Mouse (Mus musculus) ES-Bruce4 (cell line): ENCODE results near the gene Cldn10. TPM values are rescaled to one million over a fixed set of nuclear protein-coding genes. Genes with fewer than 3 reads are reported as not detected.

Source experiments
- H3K27ac ChIP-seq: 2 replicates; pipeline ENCODE4 v1.5.1; 2012; ENCODE audit warnings: low read length, inconsistent platforms; ENCODE audit not compliant: insufficient read depth
- H3K27me3 ChIP-seq: 2 replicates; pipeline ENCODE4 v1.6.1; 2012; ENCODE audit warnings: mild to moderate bottlenecking, low read length, inconsistent platforms; ENCODE audit not compliant: control insufficient read depth, poor library complexity, insufficient read depth, severe bottlenecking
- H3K36me3 ChIP-seq: 2 replicates; pipeline ENCODE4 v1.6.1; 2012; ENCODE audit warnings: inconsistent platforms, mild to moderate bottlenecking, low read length, moderate library complexity; ENCODE audit not compliant: control insufficient read depth, poor library complexity, insufficient read depth, severe bottlenecking
- H3K4me1 ChIP-seq: one replicate; pipeline ENCODE4 v1.8.1; 2011; ENCODE audit warnings: low read length; ENCODE audit not compliant: control insufficient read depth, insufficient read depth
- H3K4me3 ChIP-seq: 2 replicates; pipeline ENCODE4 v1.5.1; 2011; ENCODE audit warnings: low read depth, mild to moderate bottlenecking, low read length
- H3K9ac ChIP-seq: 2 replicates; pipeline ENCODE4 v1.6.1; 2012; ENCODE audit warnings: low read depth, mild to moderate bottlenecking, inconsistent platforms; ENCODE audit not compliant: poor library complexity, severe bottlenecking
- H3K9me3 ChIP-seq: replicated peaks from 2 replicates; pipeline ENCODE4 v1.6.1; 2012; ENCODE audit warnings: mild to moderate bottlenecking, low read length, inconsistent platforms; ENCODE audit not compliant: control insufficient read depth, poor library complexity, insufficient read depth, severe bottlenecking
- CTCF ChIP-seq: IDR thresholded peaks from one replicate; pipeline ENCODE4 v1.8.1; 2011; ENCODE audit warnings: low read depth, low read length
- EP300 ChIP-seq: IDR thresholded peaks from 2 replicates; pipeline ENCODE4 v1.6.1; 2011; ENCODE audit warnings: low read depth, low read length; ENCODE audit not compliant: insufficient read depth
- POLR2A ChIP-seq: IDR thresholded peaks from one replicate; pipeline ENCODE4 v1.8.1; 2011; ENCODE audit warnings: low read length; ENCODE audit not compliant: insufficient read depth
- polyA plus RNA-seq: library from polyadenylated mRNA; stranded (reverse); fragments of >200 nt; gene quantifications from 2 replicates; pipeline ENCODE4 v1.2.4, GENCODE M21; 2011; ENCODE audit warnings: low read depth; ENCODE audit not compliant: missing spikeins, insufficient read depth, insufficient read length

Cldn10 gene
- polyA plus RNA-seq, 1 experiment: not detected

DNA sequence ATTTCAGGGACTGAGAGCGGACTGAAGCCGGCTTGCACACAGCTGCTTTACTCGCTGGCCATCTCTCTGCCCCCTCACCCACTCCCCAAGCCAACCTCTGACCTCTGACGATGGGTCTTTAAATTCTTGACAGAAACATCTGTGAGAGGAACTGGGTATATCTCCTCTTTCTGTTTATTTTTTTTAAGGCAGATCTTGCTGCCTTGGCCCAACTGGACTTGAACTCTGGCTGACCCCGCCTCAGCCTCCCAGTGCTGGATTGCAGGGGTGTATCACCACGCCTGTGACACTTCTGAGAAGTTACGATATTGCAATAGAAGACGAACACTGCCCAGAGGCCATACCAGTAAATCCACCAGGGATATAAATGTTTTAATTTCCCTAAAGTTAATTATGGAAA lies 122.2 kb downstream of the Cldn10 start:
- H3K4me3 ChIP-seq: no peak overlapping the region
- H3K27me3 ChIP-seq: no peaks in the 10 kb centered on the region
- H3K9me3 ChIP-seq: no peaks in the 10 kb centered on the region
- peaks cover 4% of the 10 kb centered on the region; the same call in 1 of the 2 replicates for H3K36me3 ChIP-seq
- H3K9ac ChIP-seq: no peak overlapping the region
- H3K27ac ChIP-seq: no peak overlapping the region
- H3K4me1 ChIP-seq: no peaks in the 10 kb centered on the region
- TF ChIP-seq CTCF: no peak
- TF ChIP-seq EP300: no peak
- no peak for TF ChIP-seq POLR2A

DNA sequence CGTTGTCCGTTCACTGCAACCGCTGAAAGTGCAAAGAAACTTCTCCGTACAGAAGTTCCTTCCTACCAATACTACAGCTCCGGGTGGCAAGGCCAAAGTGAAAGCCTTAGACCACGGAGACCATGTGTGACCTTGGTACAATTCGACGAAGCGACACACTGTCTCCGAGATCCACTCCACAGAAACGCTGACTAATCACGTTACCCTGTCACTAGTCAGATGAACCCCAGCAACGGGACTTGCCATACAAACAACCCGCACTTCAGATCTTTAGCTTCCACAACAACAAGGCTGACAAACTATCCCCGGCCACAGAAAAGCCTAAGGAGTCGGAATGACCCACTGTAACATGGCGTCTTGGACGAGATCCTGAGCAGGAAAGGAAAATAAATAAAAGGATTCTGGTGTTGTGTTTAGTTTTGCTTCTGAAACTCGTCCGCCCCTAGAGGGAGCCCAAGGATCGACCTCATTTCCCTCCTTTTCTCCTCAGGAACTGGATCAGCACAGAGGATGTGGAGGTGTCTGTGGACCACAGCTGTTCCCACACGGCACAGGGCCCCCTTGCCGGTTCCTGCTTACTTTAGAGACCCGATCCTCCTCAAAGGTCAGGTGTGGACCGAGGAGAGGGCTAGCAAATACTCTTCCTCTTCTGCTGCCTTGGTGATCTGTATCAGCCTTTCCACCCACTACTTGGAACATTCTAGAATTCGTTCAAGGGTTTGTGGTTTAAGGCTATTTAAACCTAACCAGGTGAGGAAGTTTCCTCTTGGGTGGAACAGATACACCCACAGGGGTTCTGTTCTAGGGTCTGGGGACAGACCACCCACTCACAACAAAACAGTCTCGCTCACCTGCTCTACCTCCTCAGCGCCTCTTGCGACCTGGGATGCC lies 122.9 kb downstream of the Cldn10 start:
- no peak overlapping the region for H3K27ac ChIP-seq
- H3K36me3 ChIP-seq: peaks cover 4% of the 10 kb centered on the region; the same call in 1 of the 2 replicates
- no peaks in the 10 kb centered on the region for H3K4me1 ChIP-seq
- H3K9ac ChIP-seq: no peak overlapping the region
- TF ChIP-seq EP300: no peak
- TF ChIP-seq POLR2A: no peak
- TF ChIP-seq CTCF: peak; percentile 54
- H3K27me3 ChIP-seq: no peaks in the 10 kb centered on the region
- H3K4me3 ChIP-seq: no peak overlapping the region
- H3K9me3 ChIP-seq: no peaks in the 10 kb centered on the region

DNA sequence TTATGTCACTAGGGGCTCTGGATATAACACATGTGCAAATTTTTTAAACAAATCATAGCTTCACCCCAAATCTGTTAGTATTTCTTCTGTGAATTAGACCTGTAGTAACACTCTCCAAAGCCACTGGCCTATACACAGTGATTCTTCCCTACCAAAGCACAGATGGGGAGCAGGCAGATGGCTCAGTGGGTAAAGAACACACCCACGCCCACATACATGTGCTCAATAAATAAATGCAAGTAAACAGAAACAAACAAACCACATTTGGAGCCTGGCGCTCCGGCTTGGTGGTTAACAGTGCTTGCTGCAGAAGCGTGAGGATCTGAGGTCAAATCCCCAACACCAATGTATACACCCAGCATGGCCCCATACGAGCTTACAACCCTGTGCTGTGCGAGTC lies 123.8 kb downstream of the Cldn10 start:
- peaks cover 4% of the 10 kb centered on the region; the same call in 1 of the 2 replicates for H3K36me3 ChIP-seq

DNA sequence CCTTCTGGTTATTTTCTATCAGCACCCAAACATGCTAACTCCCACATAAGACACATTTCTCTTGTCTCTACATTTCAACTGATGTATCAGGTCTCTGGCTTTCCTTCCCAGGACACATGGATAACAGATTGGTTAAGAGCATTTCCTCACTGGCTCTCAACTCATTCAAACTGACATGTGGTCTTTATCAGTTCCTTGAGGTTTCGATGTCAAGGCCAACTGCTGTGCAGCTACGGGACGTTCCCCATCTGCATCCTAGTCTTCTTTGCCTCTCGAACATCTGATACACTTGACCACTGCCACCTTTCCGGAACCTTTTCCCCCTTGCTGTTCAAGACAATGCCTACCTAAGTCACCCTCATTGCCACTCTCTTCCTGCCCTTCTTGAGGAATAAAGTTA lies 125.9 kb downstream of the Cldn10 start:
- Histone ChIP-seq H3K27me3 (no peaks in the 10 kb centered on the region), H3K9ac (no peak overlapping the region), H3K4me3 (no peak overlapping the region), H3K27ac (no peak overlapping the region), H3K36me3 (peaks cover 4% of the 10 kb centered on the region; the same call in 1 of the 2 replicates), H3K9me3 (no peaks in the 10 kb centered on the region), H3K4me1 (no peaks in the 10 kb centered on the region)
- TF ChIP-seq CTCF (no peak), POLR2A (no peak), EP300 (no peak)

More for the DNA sequence above, 123.8 kb downstream of the Cldn10 start:
- Histone ChIP-seq H3K4me3 (no peak overlapping the region), H3K27me3 (no peaks in the 10 kb centered on the region), H3K4me1 (no peaks in the 10 kb centered on the region), H3K27ac (no peak overlapping the region), H3K9me3 (no peaks in the 10 kb centered on the region), H3K9ac (no peak overlapping the region)
- no peak for TF ChIP-seq EP300
- TF ChIP-seq POLR2A: no peak
- no peak for TF ChIP-seq CTCF

DNA sequence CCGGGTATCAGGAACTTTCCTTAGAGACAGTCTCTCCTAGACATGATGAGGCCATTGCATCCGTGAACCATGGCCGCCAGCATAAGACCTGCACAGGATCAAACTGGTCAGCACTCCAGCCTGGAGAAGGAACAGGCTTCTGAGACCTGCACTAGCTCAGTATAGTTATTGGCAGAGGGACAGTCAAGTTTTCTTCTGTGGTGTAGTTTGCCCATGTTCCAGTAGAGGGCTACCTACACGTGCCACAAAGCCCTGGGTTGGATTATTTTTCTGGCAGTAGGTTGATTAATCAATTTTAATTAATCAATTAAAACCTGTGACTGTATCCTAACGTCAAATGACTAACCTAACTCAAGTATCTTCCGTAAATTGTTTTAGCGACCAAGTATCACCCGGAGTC lies 131.3 kb downstream of the Cldn10 start:
- H3K4me1 ChIP-seq: peaks cover 1% of the 10 kb centered on the region
- no peak overlapping the region for H3K9ac ChIP-seq
- H3K36me3 ChIP-seq: peaks cover 3% of the 10 kb centered on the region
- no peak overlapping the region for H3K27ac ChIP-seq
- H3K4me3 ChIP-seq: no peak overlapping the region
- H3K9me3 ChIP-seq: no peaks in the 10 kb centered on the region
- no peak for TF ChIP-seq CTCF
- no peak for TF ChIP-seq POLR2A
- TF ChIP-seq EP300: no peak
- H3K27me3 ChIP-seq: no peaks in the 10 kb centered on the region

DNA sequence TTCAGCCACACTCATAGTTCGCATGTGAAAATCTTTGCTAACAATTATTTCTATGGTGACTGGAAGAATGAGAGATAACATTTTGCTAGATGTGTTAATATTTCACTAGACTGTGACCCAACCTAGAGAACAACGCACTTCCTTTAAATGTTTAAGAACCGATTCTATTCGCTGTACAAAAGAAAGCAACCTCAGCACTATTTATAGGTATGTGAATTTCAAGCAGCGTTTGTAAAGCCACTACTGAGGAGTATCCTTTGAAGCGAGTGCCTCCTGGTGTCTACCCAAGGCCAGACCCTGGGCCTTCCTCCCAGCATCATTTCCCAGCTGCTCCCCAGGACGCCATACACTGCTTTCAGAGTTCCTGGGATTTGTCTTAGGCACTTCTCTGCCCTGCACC lies 132.9 kb downstream of the Cldn10 start:
- Histone ChIP-seq H3K4me3 (no peak overlapping the region), H3K36me3 (peaks cover 3% of the 10 kb centered on the region), H3K27ac (no peak overlapping the region), H3K9me3 (no peaks in the 10 kb centered on the region), H3K9ac (no peak overlapping the region), H3K27me3 (no peaks in the 10 kb centered on the region), H3K4me1 (peaks cover 1% of the 10 kb centered on the region)
- TF ChIP-seq POLR2A (no peak), EP300 (no peak), CTCF (no peak)
